Mouse (Mus musculus) forebrain, embryonic 11.5 days (tissue): Measurements from ENCODE around the gene Glrx2. TPM values are rescaled to one million over a fixed set of nuclear protein-coding genes. Genes with fewer than 3 reads are reported as not detected.

Experiments used
- ATAC-seq: fragments of 200-750 bp; cut with Nextera tagmentation; replicated peaks from 2 replicates; pipeline ENCODE4 v1.8.0; 2017; ENCODE audit warnings: moderate TSS enrichment; ENCODE audit not compliant: low FRiP score
- DNase-seq: peaks from one replicate; pipeline ENCODE4 v3.0.0-alpha.2; 2017; ENCODE audit warnings: low spot score
- H3K27ac ChIP-seq: fragments of 300-500 bp; sonication (generic); 2 replicates; pipeline ENCODE4 v1.5.1; 2014; ENCODE audit warnings: low read depth, low read length
- H3K27me3 ChIP-seq: fragments of 300-500 bp; sonication (generic); 2 replicates; pipeline ENCODE4 v1.6.1; 2014; ENCODE audit warnings: mild to moderate bottlenecking, low read length, mixed read lengths; ENCODE audit not compliant: control insufficient read depth, insufficient read depth
- H3K36me3 ChIP-seq: fragments of 300-500 bp; sonication (generic); 2 replicates; pipeline ENCODE4 v1.6.1; 2014; ENCODE audit warnings: mild to moderate bottlenecking, low read length, moderate library complexity, mixed read lengths; ENCODE audit not compliant: control insufficient read depth, insufficient read depth
- H3K4me1 ChIP-seq: fragments of 300-500 bp; sonication (generic); replicated peaks from 2 replicates; pipeline ENCODE4 v1.6.1; 2014; ENCODE audit warnings: low read length, mixed read lengths; ENCODE audit not compliant: control insufficient read depth, insufficient read depth
- H3K4me2 ChIP-seq: fragments of 300-500 bp; sonication (generic); 2 replicates; pipeline ENCODE4 v1.6.1; 2014; ENCODE audit warnings: low read depth, mild to moderate bottlenecking, low read length, moderate library complexity, mixed read lengths; ENCODE audit not compliant: severe bottlenecking
- H3K4me3 ChIP-seq: fragments of 300-500 bp; sonication (generic); 2 replicates; pipeline ENCODE4 v1.5.1; 2014; ENCODE audit warnings: low read depth, low read length
- H3K9ac ChIP-seq: fragments of 300-500 bp; sonication (generic); 2 replicates; pipeline ENCODE4 v1.6.1; 2014; ENCODE audit warnings: low read length
- H3K9me3 ChIP-seq: fragments of 300-500 bp; sonication (generic); 2 replicates; pipeline ENCODE4 v1.6.1; 2016; ENCODE audit warnings: low read length, mixed read lengths; ENCODE audit not compliant: control insufficient read depth
- WGBS: fragments of 180-500 bp; shearing (Covaris S2); extraction: QIAGEN DNeasy Blood & Tissue Kit; methylation state at CpG from one replicate; pipeline ENCODE4 v1.1.7; 2014; 5-methylcytosine and 5-hydroxymethylcytosine counted together
- polyA plus RNA-seq: library from polyadenylated mRNA; unstranded; fragments of >200 nt; fragmentation: Nextera tagmentation; extraction: Ambion mirVana; gene quantifications from 2 replicates; pipeline ENCODE4 v1.2.1, GENCODE M21; 2014

The Glrx2 gene
- polyA plus RNA-seq, 1 experiment from 2014 or later, result 90.9 TPM

GRCm38 (mm10) chr1:143738811-143739210 lies 22.7 kb downstream of the Glrx2 start:
- Histone ChIP-seq H3K27me3 (no peaks in the 10 kb centered on the region), H3K9me3 (no peaks in the 10 kb centered on the region), H3K4me2 (peak overlapping the region; percentile 74), H3K9ac (peak overlapping the region; percentile 87), H3K4me1 (peaks cover 14% of the 10 kb centered on the region), H3K27ac (no peak overlapping the region), H3K4me3 (peak overlapping the region; percentile 70), H3K36me3 (peaks cover 3% of the 10 kb centered on the region; the same call in 1 of the 2 replicates)
- no peak for ATAC-seq
- 34% methylated on average over 11 of the region's 11 CpGs for WGBS
- DNase-seq, result no peak

GRCm38 (mm10) chr1:143739361-143740350 lies 23.5 kb downstream of the Glrx2 start:
- ATAC-seq (peak; percentile 86), DNase-seq (peak; percentile 90)
- H3K36me3 ChIP-seq, result peaks cover 3% of the 10 kb centered on the region; the same call in 1 of the 2 replicates
- no peaks in the 10 kb centered on the region for H3K27me3 ChIP-seq
- WGBS, result under 1% methylated on average over 71 of the region's 71 CpGs
- H3K9ac ChIP-seq, result peak overlapping the region; percentile 87
- peak overlapping the region; percentile 74 for H3K4me2 ChIP-seq
- peaks cover 14% of the 10 kb centered on the region for H3K4me1 ChIP-seq
- H3K27ac ChIP-seq, result peak overlapping the region; percentile 77
- peak overlapping the region; percentile 70 for H3K4me3 ChIP-seq
- H3K9me3 ChIP-seq, result no peaks in the 10 kb centered on the region

- H3K4me2 ChIP-seq, result no peak overlapping the region; the same call in 1 of the 2 replicates
- DNase-seq (no peak), ATAC-seq (no peak)
- peaks cover 14% of the 10 kb centered on the region for H3K4me1 ChIP-seq
- H3K9ac ChIP-seq, result no peak overlapping the region
- WGBS, result 91% methylated on average over 10 of the region's 10 CpGs
- no peaks in the 10 kb centered on the region for H3K9me3 ChIP-seq
- H3K27ac ChIP-seq, result no peak overlapping the region
- H3K36me3 ChIP-seq, result peaks cover 3% of the 10 kb centered on the region; the same call in 1 of the 2 replicates
- H3K4me3 ChIP-seq, result no peak overlapping the region
- no peaks in the 10 kb centered on the region for H3K27me3 ChIP-seq
These were observed 24.4 kb downstream of the Glrx2 start for GRCm38 (mm10) chr1:143740581-143740980.

- H3K4me3 ChIP-seq, result no peak overlapping the region
- no peak for DNase-seq
- H3K27me3 ChIP-seq, result no peaks in the 10 kb centered on the region
- no peak overlapping the region for H3K4me2 ChIP-seq
- H3K9me3 ChIP-seq, result no peaks in the 10 kb centered on the region
- H3K9ac ChIP-seq, result no peak overlapping the region
- ATAC-seq, result no peak
- WGBS, result 77% methylated on average over 5 of the region's 5 CpGs
- peaks cover 3% of the 10 kb centered on the region; the same call in 1 of the 2 replicates for H3K36me3 ChIP-seq
- H3K4me1 ChIP-seq, result peaks cover 14% of the 10 kb centered on the region
- no peak overlapping the region for H3K27ac ChIP-seq
These were observed 25.2 kb downstream of the Glrx2 start for GRCm38 (mm10) chr1:143741331-143741730.

GRCm38 (mm10) chr1:143742186-143742585 lies 26.0 kb downstream of the Glrx2 start:
- Histone ChIP-seq H3K9me3 (no peaks in the 10 kb centered on the region), H3K4me3 (no peak overlapping the region), H3K27me3 (no peaks in the 10 kb centered on the region), H3K4me2 (peak overlapping the region; percentile 13; the same call in 1 of the 2 replicates), H3K36me3 (peaks cover 3% of the 10 kb centered on the region; the same call in 1 of the 2 replicates), H3K9ac (0 out of 2 replicates have a peak overlapping the region, but pooled peaks have one; percentile 7), H3K27ac (peak overlapping the region; percentile 65), H3K4me1 (peaks cover 14% of the 10 kb centered on the region)
- WGBS, result 21% methylated on average over 6 of the region's 6 CpGs
- DNase-seq (no peak), ATAC-seq (peak; percentile 59)

- Histone ChIP-seq H3K9ac (no peak overlapping the region), H3K4me1 (peaks cover 9% of the 10 kb centered on the region), H3K27ac (no peak overlapping the region), H3K27me3 (no peaks in the 10 kb centered on the region), H3K36me3 (peaks cover 3% of the 10 kb centered on the region; the same call in 1 of the 2 replicates), H3K9me3 (no peaks in the 10 kb centered on the region), H3K4me3 (no peak overlapping the region), H3K4me2 (no peak overlapping the region)
- DNase-seq (no peak), ATAC-seq (no peak)
- 89% methylated on average over 10 of the region's 10 CpGs for WGBS
These were observed 29.7 kb downstream of the Glrx2 start for GRCm38 (mm10) chr1:143745871-143746270.

GRCm38 (mm10) chr1:143762159-143762558 lies 46.0 kb downstream of the Glrx2 start:
- H3K4me2 ChIP-seq, result no peak overlapping the region
- DNase-seq, result no peak
- no peak overlapping the region for H3K4me3 ChIP-seq
- WGBS, result 91% methylated on average over 8 of the region's 8 CpGs
- H3K4me1 ChIP-seq, result no peaks in the 10 kb centered on the region
- no peak overlapping the region for H3K27ac ChIP-seq
- no peaks in the 10 kb centered on the region for H3K9me3 ChIP-seq
- H3K36me3 ChIP-seq, result no peaks in the 10 kb centered on the region; the same call in 1 of the 2 replicates
- no peaks in the 10 kb centered on the region for H3K27me3 ChIP-seq
- no peak overlapping the region for H3K9ac ChIP-seq
- no peak for ATAC-seq

GRCm38 (mm10) chr1:143764443-143764842 lies 48.3 kb downstream of the Glrx2 start:
- H3K27ac ChIP-seq, result no peak overlapping the region
- H3K4me2 ChIP-seq, result no peak overlapping the region
- H3K9me3 ChIP-seq, result no peaks in the 10 kb centered on the region
- ATAC-seq (no peak), DNase-seq (no peak)
- H3K9ac ChIP-seq, result no peak overlapping the region
- 94% methylated on average over 1 of the region's 1 CpGs for WGBS
- H3K4me1 ChIP-seq, result no peaks in the 10 kb centered on the region
- H3K27me3 ChIP-seq, result no peaks in the 10 kb centered on the region
- no peaks in the 10 kb centered on the region; the same call in 1 of the 2 replicates for H3K36me3 ChIP-seq
- H3K4me3 ChIP-seq, result no peak overlapping the region
